Mouse (Mus musculus) forebrain, embryonic 13.5 days (tissue): ENCODE measurements around the gene Crybg1. TPM values are rescaled to one million over a fixed set of nuclear protein-coding genes. Genes with fewer than 3 reads are reported as not detected.

Experiments
- ATAC-seq: fragments of 200-750 bp; cut with Nextera tagmentation; 2 replicates; pipeline ENCODE4 v1.8.0; 2017
- H3K27ac ChIP-seq: fragments of 300-500 bp; sonication (generic); 2 replicates; pipeline ENCODE4 v1.5.1; 2015; ENCODE audit warnings: inconsistent platforms, mild to moderate bottlenecking, moderate library complexity
- H3K27me3 ChIP-seq: fragments of 300-500 bp; sonication (generic); 2 replicates; pipeline ENCODE4 v1.6.1; 2015; ENCODE audit warnings: mild to moderate bottlenecking, inconsistent platforms
- H3K36me3 ChIP-seq: fragments of 300-500 bp; sonication (generic); 2 replicates; pipeline ENCODE4 v1.6.1; 2015; ENCODE audit warnings: mild to moderate bottlenecking, inconsistent platforms; ENCODE audit not compliant: poor library complexity, severe bottlenecking
- H3K4me1 ChIP-seq: fragments of 300-500 bp; sonication (generic); 2 replicates; pipeline ENCODE4 v1.6.1; 2015; ENCODE audit warnings: inconsistent platforms
- H3K4me2 ChIP-seq: fragments of 300-500 bp; sonication (generic); 2 replicates; pipeline ENCODE4 v1.6.1; 2015; ENCODE audit warnings: inconsistent platforms, mild to moderate bottlenecking, moderate library complexity
- H3K4me3 ChIP-seq: fragments of 300-500 bp; sonication (generic); 2 replicates; pipeline ENCODE4 v1.5.1; 2015; ENCODE audit warnings: mild to moderate bottlenecking, inconsistent platforms
- H3K9ac ChIP-seq: fragments of 300-500 bp; sonication (generic); 2 replicates; pipeline ENCODE4 v1.6.1; 2015; ENCODE audit warnings: mild to moderate bottlenecking, inconsistent platforms
- H3K9me3 ChIP-seq: fragments of 300-500 bp; sonication (generic); replicated peaks from 2 replicates; pipeline ENCODE4 v1.6.1; 2016; ENCODE audit warnings: inconsistent platforms
- WGBS: fragments of 180-500 bp; shearing (Covaris S2); methylation state at CpG from one replicate; pipeline ENCODE4 v1.1.7; 2015; 5-methylcytosine and 5-hydroxymethylcytosine counted together
- polyA plus RNA-seq: library from polyadenylated mRNA; unstranded; fragments of >200 nt; fragmentation: Nextera tagmentation; extraction: Ambion mirVana; gene quantifications from 2 replicates; pipeline ENCODE4 v1.2.1, GENCODE M21; 2015

Crybg1 gene
- polyA plus RNA-seq, 1 experiment from 2014 or later = 0.28 TPM

GRCm38 (mm10) chr10:44026105-44026504 is 122.5 kb downstream of the Crybg1 start:
- Histone ChIP-seq H3K4me1 (no peaks in the 10 kb centered on the region), H3K27me3 (no peaks in the 10 kb centered on the region), H3K4me2 (no peak overlapping the region), H3K36me3 (no peaks in the 10 kb centered on the region), H3K9ac (no peak overlapping the region), H3K27ac (no peak overlapping the region), H3K9me3 (no peaks in the 10 kb centered on the region), H3K4me3 (no peak overlapping the region)
- 100% methylated on average over 1 of the region's 1 CpGs for WGBS
- ATAC-seq = no peak

- H3K4me2 ChIP-seq = no peak overlapping the region
- no peak overlapping the region for H3K4me3 ChIP-seq
- no peaks in the 10 kb centered on the region for H3K4me1 ChIP-seq
- ATAC-seq = no peak
- H3K9me3 ChIP-seq = no peaks in the 10 kb centered on the region
- no peak overlapping the region for H3K27ac ChIP-seq
- H3K27me3 ChIP-seq = no peaks in the 10 kb centered on the region
- H3K9ac ChIP-seq = no peak overlapping the region
- H3K36me3 ChIP-seq = no peaks in the 10 kb centered on the region
- 63% methylated on average over 10 of the region's 10 CpGs for WGBS
Observed at GRCm38 (mm10) chr10:44024705-44025104, 123.9 kb downstream of the Crybg1 start.

- 78% methylated on average over 4 of the region's 4 CpGs for WGBS
- no peak for ATAC-seq
- Histone ChIP-seq H3K4me2 (no peak overlapping the region), H3K9ac (no peak overlapping the region), H3K4me3 (no peak overlapping the region), H3K4me1 (no peaks in the 10 kb centered on the region), H3K36me3 (no peaks in the 10 kb centered on the region), H3K9me3 (no peaks in the 10 kb centered on the region), H3K27ac (no peak overlapping the region), H3K27me3 (no peaks in the 10 kb centered on the region)
Observed at GRCm38 (mm10) chr10:44020141-44020540, 128.5 kb downstream of the Crybg1 start.

GRCm38 (mm10) chr10:44018562-44018961 is 130.1 kb downstream of the Crybg1 start:
- no peak overlapping the region for H3K4me3 ChIP-seq
- ATAC-seq = no peak
- no peak overlapping the region for H3K9ac ChIP-seq

GRCm38 (mm10) chr10:44015631-44016030 is 133.0 kb downstream of the Crybg1 start:
- Histone ChIP-seq H3K4me2 (no peak overlapping the region), H3K27me3 (no peaks in the 10 kb centered on the region), H3K36me3 (no peaks in the 10 kb centered on the region), H3K27ac (no peak overlapping the region), H3K9ac (no peak overlapping the region), H3K9me3 (no peaks in the 10 kb centered on the region), H3K4me1 (no peaks in the 10 kb centered on the region), H3K4me3 (no peak overlapping the region)
- 86% methylated on average over 2 of the region's 2 CpGs for WGBS
- ATAC-seq = no peak

More at GRCm38 (mm10) chr10:44018562-44018961, 130.1 kb downstream of the Crybg1 start:
- 94% methylated on average over 4 of the region's 4 CpGs for WGBS
- Histone ChIP-seq H3K4me1 (no peaks in the 10 kb centered on the region), H3K4me2 (no peak overlapping the region), H3K27ac (no peak overlapping the region), H3K36me3 (no peaks in the 10 kb centered on the region), H3K27me3 (no peaks in the 10 kb centered on the region), H3K9me3 (no peaks in the 10 kb centered on the region)

- Histone ChIP-seq H3K9me3 (no peaks in the 10 kb centered on the region), H3K4me3 (no peak overlapping the region), H3K27ac (no peak overlapping the region), H3K4me2 (no peak overlapping the region), H3K27me3 (0 out of 2 replicates have a peak, but pooled peaks cover 1% of the 10 kb centered on the region), H3K36me3 (no peaks in the 10 kb centered on the region), H3K4me1 (no peaks in the 10 kb centered on the region), H3K9ac (no peak overlapping the region)
- 57% methylated on average over 4 of the region's 4 CpGs for WGBS
- no peak for ATAC-seq
Observed at GRCm38 (mm10) chr10:44013885-44014284, 134.8 kb downstream of the Crybg1 start.

- H3K9ac ChIP-seq = no peak overlapping the region
- H3K27me3 ChIP-seq = peaks cover 25% of the 10 kb centered on the region
- no peak for ATAC-seq
- H3K27ac ChIP-seq = no peak overlapping the region
- H3K36me3 ChIP-seq = no peaks in the 10 kb centered on the region
- 86% methylated on average over 7 of the region's 7 CpGs for WGBS
- H3K4me1 ChIP-seq = no peaks in the 10 kb centered on the region; the same call in 1 of the 2 replicates
- H3K4me2 ChIP-seq = no peak overlapping the region
- H3K9me3 ChIP-seq = no peaks in the 10 kb centered on the region
- no peak overlapping the region for H3K4me3 ChIP-seq
Observed at GRCm38 (mm10) chr10:44011408-44011807, 137.2 kb downstream of the Crybg1 start.

GRCm38 (mm10) chr10:44008808-44009207 is 139.8 kb downstream of the Crybg1 start:
- H3K4me1 ChIP-seq = peaks cover 17% of the 10 kb centered on the region
- H3K4me3 ChIP-seq = no peak overlapping the region
- H3K9ac ChIP-seq = no peak overlapping the region
- H3K27me3 ChIP-seq = peaks cover 51% of the 10 kb centered on the region
- no peaks in the 10 kb centered on the region for H3K36me3 ChIP-seq
- no peak for ATAC-seq
- H3K4me2 ChIP-seq = no peak overlapping the region
- H3K9me3 ChIP-seq = no peaks in the 10 kb centered on the region
- no peak overlapping the region for H3K27ac ChIP-seq

- 81% methylated on average over 4 of the region's 4 CpGs for WGBS
- Histone ChIP-seq H3K27me3 (peaks cover 71% of the 10 kb centered on the region), H3K9ac (no peak overlapping the region), H3K27ac (no peak overlapping the region), H3K4me2 (no peak overlapping the region), H3K36me3 (no peaks in the 10 kb centered on the region), H3K4me1 (peaks cover 26% of the 10 kb centered on the region), H3K4me3 (no peak overlapping the region), H3K9me3 (no peaks in the 10 kb centered on the region)
- no peak for ATAC-seq
Observed at GRCm38 (mm10) chr10:44006815-44007214, 141.8 kb downstream of the Crybg1 start.

GRCm38 (mm10) chr10:44005677-44006641 is 142.7 kb downstream of the Crybg1 start:
- no peaks in the 10 kb centered on the region for H3K36me3 ChIP-seq
- 2% methylated on average over 40 of the region's 40 CpGs for WGBS
- no peak overlapping the region for H3K27ac ChIP-seq
- 0 out of 2 replicates have a peak, but pooled peaks have one; percentile 34 for ATAC-seq
- peaks cover 26% of the 10 kb centered on the region for H3K4me1 ChIP-seq
- H3K9ac ChIP-seq = no peak overlapping the region
- peak overlapping the region; percentile 61 for H3K4me2 ChIP-seq
- peak overlapping the region; percentile 29 for H3K4me3 ChIP-seq
- H3K27me3 ChIP-seq = peaks cover 79% of the 10 kb centered on the region
- no peaks in the 10 kb centered on the region for H3K9me3 ChIP-seq

GRCm38 (mm10) chr10:44004221-44004751 is 144.4 kb downstream of the Crybg1 start:
- peaks cover 83% of the 10 kb centered on the region for H3K27me3 ChIP-seq
- no peaks in the 10 kb centered on the region for H3K9me3 ChIP-seq
- peak overlapping the region; percentile 49 for H3K4me3 ChIP-seq
- ATAC-seq = no peak; the same call in 1 of the 2 replicates
- H3K9ac ChIP-seq = no peak overlapping the region
- H3K4me2 ChIP-seq = peak overlapping the region; percentile 68
- WGBS = 1% methylated on average over 33 of the region's 33 CpGs
- peaks cover 26% of the 10 kb centered on the region for H3K4me1 ChIP-seq
- H3K27ac ChIP-seq = no peak overlapping the region
- no peaks in the 10 kb centered on the region for H3K36me3 ChIP-seq

- Histone ChIP-seq H3K27ac (no peak overlapping the region), H3K9ac (peak overlapping the region; percentile 53), H3K4me3 (peak overlapping the region; percentile 49), H3K4me2 (peak overlapping the region; percentile 68), H3K27me3 (peaks cover 81% of the 10 kb centered on the region), H3K36me3 (no peaks in the 10 kb centered on the region), H3K9me3 (no peaks in the 10 kb centered on the region), H3K4me1 (peaks cover 26% of the 10 kb centered on the region)
- WGBS = under 1% methylated on average over 68 of the region's 68 CpGs
- peak; percentile 50 for ATAC-seq
Observed at GRCm38 (mm10) chr10:44003551-44004151, 145.0 kb downstream of the Crybg1 start.
